9 mouse cellular contexts compared by ENCODE assay signal in the genomic region with DNA sequence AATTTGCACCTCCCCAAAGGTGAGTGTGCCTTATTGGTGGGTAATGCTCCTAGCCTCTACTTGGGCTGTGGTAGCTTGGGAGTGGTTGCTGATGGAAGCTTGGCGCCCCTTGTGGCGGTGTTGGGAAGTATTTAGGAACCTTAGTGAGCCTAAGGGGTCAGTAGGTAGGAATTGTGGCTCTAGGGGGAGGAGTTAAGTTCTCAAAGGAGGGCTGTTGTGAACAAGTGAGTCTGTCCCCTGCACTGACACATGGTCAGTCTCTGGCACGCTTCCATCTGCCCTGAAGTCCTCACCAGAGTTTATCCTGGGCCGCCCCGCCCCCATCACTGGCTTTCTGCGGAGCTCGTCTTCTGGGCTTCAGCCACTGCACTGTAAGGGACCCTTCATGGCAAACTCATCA.
A peak's percentile ranks its signal among the peaks of the same experiment; 100 is the strongest.
DNase-seq lines count a peak whose midpoint lies in the region; ATAC-seq and TF ChIP-seq lines count a peak whose summit lies in the region.
"Had no signal": no experiment of that assay in that cellular context is flagged by ENCODE, and none has a peak within 500 bp of the region (broad histone marks: within the 10 kb centered on the region; RNA-seq: fewer than 3 reads in every experiment).

No protein-coding gene starts in this region.

- no peaks in the 10 kb centered on the region for H3K9me3 ChIP-seq in liver, embryonic 12.5 days (replicated peaks)
- H3K9me3 ChIP-seq in forebrain, embryonic 14.5 days (replicated peaks; ENCODE audit: control insufficient read depth, low read length): no peaks in the 10 kb centered on the region
- no peaks in the 10 kb centered on the region for H3K9me3 ChIP-seq in liver, embryonic 14.5 days (ENCODE audit: control insufficient read depth, low read length)
- H3K9me3 ChIP-seq: embryonic facial prominence, embryonic 15.5 days had no signal

- no peak overlapping the region for H3K4me2 ChIP-seq in liver, embryonic 12.5 days
- H3K4me2 ChIP-seq in forebrain, embryonic 14.5 days (ENCODE audit: low read length): no peak overlapping the region
- H3K4me2 ChIP-seq in liver, embryonic 14.5 days (ENCODE audit: low read depth): no peak overlapping the region
- H3K4me2 ChIP-seq: embryonic facial prominence, embryonic 15.5 days had no signal

- H3K79me2 ChIP-seq in liver, adult 2 months (ENCODE audit: control insufficient read depth, insufficient read depth, low read length): no peaks in the 10 kb centered on the region

- H3K9ac ChIP-seq in liver, adult 2 months (ENCODE audit: low read depth, low read length): no peak overlapping the region
- no peak overlapping the region for H3K9ac ChIP-seq in liver, embryonic 12.5 days
- H3K9ac ChIP-seq in forebrain, embryonic 14.5 days (ENCODE audit: low read length): no peak overlapping the region
- no peak overlapping the region for H3K9ac ChIP-seq in liver, embryonic 14.5 days (replicated peaks)
- H3K9ac ChIP-seq: embryonic facial prominence, embryonic 15.5 days had no signal

- 35% methylated on average over 7 of the region's 7 CpGs for WGBS in liver, adult 2 months
- WGBS in liver, embryonic 12.5 days (ENCODE audit: insufficient replicate concordance): 31% methylated on average over 7 of the region's 7 CpGs
- 22% methylated on average over 7 of the region's 7 CpGs for WGBS in forebrain, embryonic 14.5 days
- 26% methylated on average over 7 of the region's 7 CpGs for WGBS in liver, embryonic 14.5 days (ENCODE audit: insufficient replicate concordance)

- H3K27me3 ChIP-seq in liver, adult 2 months (ENCODE audit: control insufficient read depth, insufficient read depth, low read length): no peaks in the 10 kb centered on the region
- H3K27me3 ChIP-seq in liver, embryonic 12.5 days (replicated peaks): no peaks in the 10 kb centered on the region
- H3K27me3 ChIP-seq in forebrain, embryonic 14.5 days (replicated peaks; ENCODE audit: control insufficient read depth, insufficient read depth, low read length): no peaks in the 10 kb centered on the region
- no peaks in the 10 kb centered on the region for H3K27me3 ChIP-seq in liver, embryonic 14.5 days (ENCODE audit: control insufficient read depth, insufficient read depth, low read length)
- H3K27me3 ChIP-seq: embryonic facial prominence, embryonic 15.5 days had no signal

- TF ChIP-seq CTCF in liver, adult 2 months (IDR thresholded peaks at IDR 0.05; ENCODE audit: low read depth, low read length): peak; percentile 53
- peak; percentile 70 for TF ChIP-seq CTCF in liver, embryonic 14.5 days (IDR thresholded peaks at IDR 0.05; ENCODE audit: low read depth)

- TF ChIP-seq POLR2A in liver, adult 2 months (IDR thresholded peaks at IDR 0.05; ENCODE audit: extremely low read depth, insufficient read depth, low read length): no peak

- H3K27ac ChIP-seq in liver, adult 2 months (replicated peaks; ENCODE audit: insufficient read depth, low read depth, low read length): no peak overlapping the region
- H3K27ac ChIP-seq in liver, embryonic 12.5 days: no peak overlapping the region
- no peak overlapping the region for H3K27ac ChIP-seq in forebrain, embryonic 14.5 days (ENCODE audit: low read depth, low read length)
- no peak overlapping the region for H3K27ac ChIP-seq in liver, embryonic 14.5 days
- H3K27ac ChIP-seq: embryonic facial prominence, embryonic 15.5 days had no signal

- no peaks in the 10 kb centered on the region for H3K36me3 ChIP-seq in liver, adult 2 months (ENCODE audit: control insufficient read depth, insufficient read depth, low read length)
- no peaks in the 10 kb centered on the region for H3K36me3 ChIP-seq in liver, embryonic 12.5 days
- H3K36me3 ChIP-seq in forebrain, embryonic 14.5 days (ENCODE audit: control insufficient read depth, insufficient read depth, low read length): no peaks in the 10 kb centered on the region
- no peaks in the 10 kb centered on the region for H3K36me3 ChIP-seq in liver, embryonic 14.5 days (replicated peaks; ENCODE audit: control insufficient read depth, insufficient read depth, low read depth)
- H3K36me3 ChIP-seq: embryonic facial prominence, embryonic 15.5 days had no signal

- no peak for TF ChIP-seq EP300 in liver, embryonic 14.5 days (IDR thresholded peaks at IDR 0.05; ENCODE audit: low read depth)

- DNase-seq in adrenal gland, adult (ENCODE audit: inconsistent age in 2 of 2, low spot score in 1 of 2): peak; percentile 4 to 46
- DNase-seq in adrenal gland, adult 8-10 months: no peak
- no peak for DNase-seq in liver, adult 2 months (ENCODE audit: extremely low read depth, low read depth, low spot score)
- DNase-seq in forebrain, embryonic 14.5 days (ENCODE audit: low spot score): peak; percentile 49
- no peak for DNase-seq in liver, embryonic 14.5 days (ENCODE audit: low read depth in 3 of 3, low spot score in 3 of 3)
- peak; percentile 51 for DNase-seq in thymus, postnatal 4 days
- DNase-seq in right cerebral cortex, adult 2 months (ENCODE audit: low spot score in 2 of 2): no peak

- H3K4me1 ChIP-seq in liver, adult 2 months (ENCODE audit: control insufficient read depth, insufficient read depth, low read length): no peaks in the 10 kb centered on the region
- no peaks in the 10 kb centered on the region for H3K4me1 ChIP-seq in liver, embryonic 12.5 days
- no peaks in the 10 kb centered on the region for H3K4me1 ChIP-seq in forebrain, embryonic 14.5 days (ENCODE audit: control insufficient read depth, insufficient read depth, low read length)
- H3K4me1 ChIP-seq in liver, embryonic 14.5 days (replicated peaks; ENCODE audit: control insufficient read depth in 2 of 2, insufficient read depth in 2 of 2, low read length in 1 of 2): no peaks in the 10 kb centered on the region

- H3K4me3 ChIP-seq in liver, adult 2 months (ENCODE audit: insufficient read depth, low read depth, low read length): no peak overlapping the region
- no peak overlapping the region for H3K4me3 ChIP-seq in liver, embryonic 12.5 days
- no peak overlapping the region for H3K4me3 ChIP-seq in forebrain, embryonic 14.5 days (ENCODE audit: low read depth, low read length)
- no peak overlapping the region for H3K4me3 ChIP-seq in liver, embryonic 14.5 days (ENCODE audit: insufficient read depth in 1 of 2, low read depth in 2 of 2, low read length in 2 of 2)
- H3K4me3 ChIP-seq: embryonic facial prominence, embryonic 15.5 days had no signal

- no peak for ATAC-seq in liver, embryonic 12.5 days
- ATAC-seq in forebrain, embryonic 14.5 days: 0 out of 2 replicates have a peak, but pooled peaks have one; percentile 15
- ATAC-seq in liver, embryonic 14.5 days (ENCODE audit: insufficient read depth): no peak

Comparison
In these comparisons a context has a peak if more than half of its experiments do, and no peak if none do; other contexts are left out.
1. DNase-seq: peak in adrenal gland, adult (2 of 2), forebrain, embryonic 14.5 days (single experiment) and thymus, postnatal 4 days (single experiment); none in adrenal gland, adult 8-10 months (single experiment), liver, adult 2 months (single experiment), liver, embryonic 14.5 days (0 of 3) and right cerebral cortex, adult 2 months (0 of 2).